Mouse (Mus musculus) layer of hippocampus, postnatal 25 days (tissue): ENCODE measurements at regions not wholly inside any gene's neighbourhood (a gene's known extent, or its start where the extent isn't known, plus 50 kb on each side); places are given as distances from the start of the nearest gene placed in this dataset.

Experiments
- DNase-seq, 2 experiments: peaks; one replicate each; pipeline ENCODE4 v3.0.0; 2022; ENCODE audit warnings: mixed read lengths in 2 of 2, low spot score in 1 of 2; ENCODE audit errors: extremely low spot score in 1 of 2

DNA sequence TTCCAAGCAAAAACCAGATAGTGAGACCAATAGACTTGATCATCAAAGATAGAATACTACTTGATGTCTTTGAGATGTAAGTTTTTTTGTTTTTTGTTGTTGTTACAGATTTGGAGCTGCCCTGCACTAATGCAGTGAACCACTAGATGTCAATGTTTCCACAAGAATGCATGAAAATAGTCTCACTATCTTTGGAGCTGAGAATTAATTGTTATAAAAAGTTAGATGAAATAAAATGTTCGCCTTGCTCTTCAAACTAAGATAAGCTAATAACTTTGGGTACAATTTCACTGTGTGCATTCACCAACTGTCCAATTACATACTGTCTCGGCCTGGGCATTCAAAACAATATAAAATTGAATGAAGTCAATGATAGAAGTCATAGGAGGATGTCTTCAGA, 223.2 kb upstream of the Agtr1b start:
- DNase-seq = peak in 1 of 2 experiments; percentile 60

DNA sequence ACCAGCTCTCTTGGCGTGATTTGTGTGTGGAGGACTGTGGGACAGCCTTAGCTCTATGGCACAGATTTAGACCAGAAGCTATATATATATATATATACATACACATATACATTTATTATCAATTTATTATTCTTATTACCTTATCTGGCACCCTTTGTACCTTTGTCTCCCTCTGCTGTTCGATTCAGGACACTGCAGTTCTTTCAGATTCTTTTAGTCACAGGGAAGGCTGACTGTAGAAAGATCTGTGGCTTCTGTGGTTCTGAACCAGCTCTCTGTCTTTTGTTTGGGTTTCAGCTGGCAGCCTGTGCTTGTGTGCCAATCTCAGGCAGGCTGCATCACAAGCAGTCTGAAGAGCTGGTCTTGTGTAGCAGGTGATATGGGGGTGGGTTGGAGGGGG, 184.6 kb upstream of the Agtr1b start:
- peak in 1 of 2 experiments; percentile 7 for DNase-seq

DNA sequence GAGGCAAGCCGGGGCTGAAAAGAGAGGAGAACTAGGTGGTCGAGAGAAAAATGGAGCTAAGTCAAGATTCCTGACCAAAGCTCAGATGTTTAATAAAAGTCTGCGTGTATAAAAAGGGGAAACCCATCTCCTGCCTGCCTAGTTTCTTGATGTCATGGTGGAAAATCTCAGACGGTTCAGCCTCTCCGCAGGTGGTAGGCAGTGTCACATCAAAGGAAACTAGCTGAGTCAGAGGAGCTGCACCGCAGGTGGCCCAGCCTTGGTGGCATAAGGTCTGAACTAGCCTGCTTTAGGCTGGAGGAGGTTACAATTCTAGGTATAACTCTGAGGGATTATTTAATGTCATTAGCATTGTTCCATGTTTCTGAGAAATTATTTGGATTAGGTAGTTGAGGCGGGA, 177.0 kb upstream of the Agtr1b start:
- no peak for DNase-seq

GRCm38 (mm10) chr3:20538492-20539004, 171.6 kb upstream of the Agtr1b start:
- DNase-seq = no peak

- peak in 1 of 2 experiments; percentile 27 for DNase-seq
Measured at GRCm38 (mm10) chr3:20520738-20521137, 153.8 kb upstream of the Agtr1b start.

- peak; percentile 61 to 92 for DNase-seq
Measured at GRCm38 (mm10) chr3:20509192-20509591, 142.2 kb upstream of the Agtr1b start.

GRCm38 (mm10) chr3:20505546-20505945, 138.6 kb upstream of the Agtr1b start:
- no peak for DNase-seq
